Mouse (Mus musculus) liver, embryonic 16.5 days (tissue): ENCODE measurements around the gene Fgb. TPM values are rescaled to one million over a fixed set of nuclear protein-coding genes. Genes with fewer than 3 reads are reported as not detected.

Experiments
- ATAC-seq: fragments of 200-750 bp; cut with Nextera tagmentation; 2 replicates; pipeline ENCODE4 v1.8.0; 2017; ENCODE audit warnings: low read depth, mild to moderate bottlenecking, moderate number of reproducible peaks, moderate library complexity
- H3K27ac ChIP-seq: fragments of 300-500 bp; sonication (generic); 2 replicates; pipeline ENCODE4 v1.5.1; 2014; ENCODE audit warnings: mild to moderate bottlenecking, low read length
- H3K27me3 ChIP-seq: fragments of 300-500 bp; sonication (generic); 2 replicates; pipeline ENCODE4 v1.6.1; 2014; ENCODE audit warnings: low read depth, low read length, mixed read lengths; ENCODE audit not compliant: control insufficient read depth, insufficient read depth
- H3K36me3 ChIP-seq: fragments of 300-500 bp; sonication (generic); 2 replicates; pipeline ENCODE4 v1.6.1; 2014; ENCODE audit warnings: mild to moderate bottlenecking; ENCODE audit not compliant: control insufficient read depth, insufficient read depth
- H3K4me1 ChIP-seq: fragments of 300-500 bp; sonication (generic); 2 replicates; pipeline ENCODE4 v1.6.1; 2014; ENCODE audit warnings: low read depth, low read length, mixed read lengths; ENCODE audit not compliant: control insufficient read depth
- H3K4me2 ChIP-seq: fragments of 300-500 bp; sonication (generic); 2 replicates; pipeline ENCODE4 v1.6.1; 2014; ENCODE audit warnings: low read depth, low read length, mixed read lengths
- H3K4me3 ChIP-seq: fragments of 300-500 bp; sonication (generic); 2 replicates; pipeline ENCODE4 v1.5.1; 2014; ENCODE audit warnings: low read depth, mild to moderate bottlenecking, low read length
- H3K9ac ChIP-seq: fragments of 300-500 bp; sonication (generic); 2 replicates; pipeline ENCODE4 v1.6.1; 2014; ENCODE audit warnings: low read depth, low read length
- H3K9me3 ChIP-seq: fragments of 300-500 bp; sonication (generic); replicated peaks from 2 replicates; pipeline ENCODE4 v1.6.1; 2016; ENCODE audit warnings: low read length; ENCODE audit not compliant: control insufficient read depth
- WGBS: fragments of 180-500 bp; shearing (Covaris S2); extraction: QIAGEN DNeasy Blood & Tissue Kit; methylation state at CpG from one replicate; pipeline ENCODE4 v1.1.7; 2014; ENCODE audit not compliant: insufficient replicate concordance; 5-methylcytosine and 5-hydroxymethylcytosine counted together
- polyA plus RNA-seq: library from polyadenylated mRNA; unstranded; fragments of >200 nt; fragmentation: Nextera tagmentation; extraction: Ambion mirVana; gene quantifications from 2 replicates; pipeline ENCODE4 v1.2.1, GENCODE M21; 2015

Fgb gene
- polyA plus RNA-seq, 1 experiment from 2014 or later, result 880 TPM

DNA sequence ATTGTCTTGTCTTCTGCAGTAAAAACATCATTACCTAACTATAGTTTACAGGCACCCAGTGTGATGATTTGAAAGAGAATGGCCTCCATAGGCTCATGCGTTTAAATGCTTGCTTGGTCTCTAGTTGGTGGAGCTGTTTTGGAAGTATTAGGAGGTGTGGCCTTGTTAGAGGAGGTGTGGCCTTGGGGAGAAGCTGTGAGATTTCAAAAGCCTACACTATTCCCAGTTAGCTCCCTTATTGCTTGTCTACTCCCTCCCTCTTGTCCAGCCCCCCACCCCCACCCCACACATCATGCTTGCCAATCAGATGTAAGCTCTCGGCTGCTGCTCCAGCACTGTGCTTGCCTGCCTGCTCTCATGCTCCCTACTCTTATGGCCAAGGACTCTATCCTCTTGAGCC lies 7.4 kb upstream of the Fgb start:
- Histone ChIP-seq H3K9me3 (no peaks in the 10 kb centered on the region), H3K27ac (no peak overlapping the region), H3K4me2 (no peak overlapping the region), H3K27me3 (no peaks in the 10 kb centered on the region), H3K36me3 (peaks cover 24% of the 10 kb centered on the region), H3K9ac (no peak overlapping the region), H3K4me3 (no peak overlapping the region), H3K4me1 (peaks cover 10% of the 10 kb centered on the region)
- 90% methylated on average over 2 of the region's 2 CpGs for WGBS
- no peak for ATAC-seq

DNA sequence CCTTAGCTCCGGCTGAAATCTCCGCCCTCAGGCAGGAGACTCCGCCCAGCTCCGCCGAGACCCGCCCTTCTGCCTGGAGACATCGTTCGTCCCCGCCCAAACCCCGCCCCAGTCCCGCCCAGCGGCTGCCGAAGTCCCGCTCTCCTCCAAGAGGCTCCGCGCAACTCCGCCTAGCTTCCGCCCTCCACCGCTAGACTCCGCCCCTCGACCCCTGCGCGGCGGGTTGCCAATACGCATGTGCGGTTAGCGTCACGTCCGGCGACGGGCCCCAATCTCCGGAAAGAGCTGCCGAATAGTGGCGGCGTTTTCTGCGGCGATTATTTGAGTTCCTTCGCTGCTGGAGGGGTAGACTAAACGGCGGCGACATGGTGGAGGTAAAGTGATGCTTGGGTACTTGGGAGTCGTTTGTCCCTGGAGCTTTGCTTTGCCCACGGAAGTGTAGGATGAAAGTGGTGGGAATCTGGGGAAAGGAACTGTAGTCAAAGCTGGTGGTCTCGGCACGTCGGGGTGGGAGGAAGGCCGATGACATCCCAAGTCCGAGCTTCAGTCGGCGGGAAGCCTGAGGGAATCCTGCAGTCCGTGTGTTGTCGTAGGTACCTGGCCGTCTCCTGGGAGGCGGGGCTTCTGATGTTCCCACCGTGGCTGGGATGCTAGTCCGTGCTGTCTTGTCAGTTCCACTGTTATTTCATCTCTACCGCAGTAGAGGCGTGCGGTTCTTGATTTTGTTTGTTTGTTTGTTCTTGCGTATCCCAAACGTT lies 5.8 kb upstream of the Fgb start, which contains the start of gene Plrg1:
Gene Plrg1, plus strand, starts transcription at position 242 of the 758 bp plus-strand sequence.
- Histone ChIP-seq H3K4me1 (peaks cover 10% of the 10 kb centered on the region), H3K9me3 (no peaks in the 10 kb centered on the region), H3K9ac (peak within 1 kb of the TSS; percentile 80), H3K27me3 (no peaks in the 10 kb centered on the region), H3K4me3 (peak within 1 kb of the TSS; percentile 91), H3K4me2 (peak within 1 kb of the TSS; percentile 79), H3K36me3 (peaks cover 13% of the 10 kb centered on the region), H3K27ac (peak within 1 kb of the TSS; percentile 69)
- ATAC-seq, result peak; percentile 98
- WGBS, result under 1% methylated on average over 61 of the region's 61 CpGs

GRCm38 (mm10) chr3:83054759-83055158 lies 5.1 kb upstream of the Fgb start:
- 17% methylated on average over 13 of the region's 13 CpGs for WGBS
- Histone ChIP-seq H3K9ac (peak overlapping the region; percentile 51; the same call in 1 of the 2 replicates), H3K9me3 (no peaks in the 10 kb centered on the region), H3K4me2 (peak overlapping the region; percentile 76), H3K27me3 (no peaks in the 10 kb centered on the region), H3K4me1 (peaks cover 10% of the 10 kb centered on the region), H3K4me3 (peak overlapping the region; percentile 91), H3K36me3 (peaks cover 11% of the 10 kb centered on the region), H3K27ac (no peak overlapping the region)
- ATAC-seq, result peak; percentile 1; the same call in 1 of the 2 replicates

- H3K9ac ChIP-seq, result no peak overlapping the region
- no peaks in the 10 kb centered on the region for H3K9me3 ChIP-seq
- peaks cover 2% of the 10 kb centered on the region; the same call in 1 of the 2 replicates for H3K36me3 ChIP-seq
- peak overlapping the region; percentile 46; the same call in 1 of the 2 replicates for H3K4me2 ChIP-seq
- WGBS, result 28% methylated on average over 10 of the region's 10 CpGs
- H3K4me1 ChIP-seq, result peaks cover 10% of the 10 kb centered on the region
- no peak overlapping the region for H3K4me3 ChIP-seq
- no peaks in the 10 kb centered on the region for H3K27me3 ChIP-seq
- no peak for ATAC-seq
- no peak overlapping the region for H3K27ac ChIP-seq
These were observed 4.1 kb upstream of the Fgb start for GRCm38 (mm10) chr3:83053758-83054157.

DNA sequence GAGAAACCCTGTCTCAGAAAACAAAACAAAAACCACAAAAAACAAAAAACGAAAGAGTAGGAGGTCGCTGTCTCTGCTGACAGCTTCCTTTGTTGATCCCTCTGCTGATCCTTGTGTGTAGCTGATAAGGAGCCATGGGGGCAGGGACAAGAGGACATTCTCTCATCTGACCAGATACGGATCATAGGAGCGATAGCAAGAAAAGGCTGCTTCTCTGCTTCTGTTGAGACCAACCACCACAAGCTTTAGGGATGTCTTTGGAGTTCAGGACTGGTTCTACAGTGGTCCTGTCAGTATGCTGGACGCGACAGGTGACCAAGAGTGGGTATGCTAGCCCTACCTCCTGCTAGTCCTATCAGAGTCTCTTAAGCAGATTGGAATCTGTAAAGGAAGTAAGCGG lies 3.5 kb upstream of the Fgb start:
- H3K27ac ChIP-seq, result peak overlapping the region; percentile 37; the same call in 1 of the 2 replicates
- no peaks in the 10 kb centered on the region for H3K9me3 ChIP-seq
- no peaks in the 10 kb centered on the region for H3K27me3 ChIP-seq
- ATAC-seq, result no peak
- H3K36me3 ChIP-seq, result no peaks in the 10 kb centered on the region
- 62% methylated on average over 7 of the region's 7 CpGs for WGBS
- H3K9ac ChIP-seq, result no peak overlapping the region
- no peak overlapping the region for H3K4me3 ChIP-seq
- H3K4me2 ChIP-seq, result no peak overlapping the region
- H3K4me1 ChIP-seq, result peaks cover 10% of the 10 kb centered on the region

DNA sequence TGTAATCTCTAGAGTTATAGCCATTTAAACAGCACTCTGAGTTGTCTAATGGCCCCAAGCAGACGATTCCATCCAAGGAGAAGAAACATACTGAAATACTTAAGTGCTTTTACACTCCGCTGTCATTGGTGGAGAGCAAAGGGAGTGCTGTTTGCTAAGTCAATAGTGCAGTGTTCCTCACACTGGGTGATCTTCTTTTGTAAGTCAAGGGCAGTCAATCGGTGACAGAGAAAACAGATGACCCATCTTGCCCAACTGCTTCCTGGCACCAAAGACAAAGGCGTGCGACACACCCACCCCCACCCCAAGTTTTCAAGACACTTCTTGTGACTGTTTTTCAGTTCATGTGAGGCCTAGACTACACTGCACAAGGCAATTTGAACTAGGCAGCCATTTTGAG lies 2.4 kb upstream of the Fgb start:
- peaks cover 10% of the 10 kb centered on the region for H3K4me1 ChIP-seq
- H3K4me3 ChIP-seq, result no peak overlapping the region
- ATAC-seq, result no peak
- peak overlapping the region; percentile 71 for H3K27ac ChIP-seq
- no peaks in the 10 kb centered on the region for H3K9me3 ChIP-seq
- WGBS, result 67% methylated on average over 5 of the region's 5 CpGs
- H3K36me3 ChIP-seq, result no peaks in the 10 kb centered on the region
- no peaks in the 10 kb centered on the region for H3K27me3 ChIP-seq
- H3K4me2 ChIP-seq, result no peak overlapping the region
- H3K9ac ChIP-seq, result no peak overlapping the region

GRCm38 (mm10) chr3:83050661-83051060 lies 998 bp upstream of the Fgb start:
- no peak overlapping the region for H3K4me2 ChIP-seq
- no peak overlapping the region for H3K4me3 ChIP-seq
- no peak for ATAC-seq
- no peak overlapping the region for H3K9ac ChIP-seq
- H3K9me3 ChIP-seq, result no peaks in the 10 kb centered on the region
- peaks cover 4% of the 10 kb centered on the region; the same call in 1 of the 2 replicates for H3K4me1 ChIP-seq
- no peak overlapping the region for H3K27ac ChIP-seq
- H3K27me3 ChIP-seq, result no peaks in the 10 kb centered on the region
- 56% methylated on average over 5 of the region's 5 CpGs for WGBS
- no peaks in the 10 kb centered on the region for H3K36me3 ChIP-seq

GRCm38 (mm10) chr3:83046649-83047048 lies 3.0 kb downstream of the Fgb start:
- Histone ChIP-seq H3K4me1 (no peaks in the 10 kb centered on the region; the same call in 1 of the 2 replicates), H3K27ac (no peak overlapping the region), H3K4me3 (peak overlapping the region; percentile 8; the same call in 1 of the 2 replicates), H3K9ac (peak overlapping the region; percentile 1; the same call in 1 of the 2 replicates), H3K27me3 (no peaks in the 10 kb centered on the region), H3K36me3 (no peaks in the 10 kb centered on the region), H3K9me3 (no peaks in the 10 kb centered on the region), H3K4me2 (0 out of 2 replicates have a peak overlapping the region, but pooled peaks have one; percentile 13)
- WGBS, result 55% methylated on average over 11 of the region's 11 CpGs
- ATAC-seq, result no peak

DNA sequence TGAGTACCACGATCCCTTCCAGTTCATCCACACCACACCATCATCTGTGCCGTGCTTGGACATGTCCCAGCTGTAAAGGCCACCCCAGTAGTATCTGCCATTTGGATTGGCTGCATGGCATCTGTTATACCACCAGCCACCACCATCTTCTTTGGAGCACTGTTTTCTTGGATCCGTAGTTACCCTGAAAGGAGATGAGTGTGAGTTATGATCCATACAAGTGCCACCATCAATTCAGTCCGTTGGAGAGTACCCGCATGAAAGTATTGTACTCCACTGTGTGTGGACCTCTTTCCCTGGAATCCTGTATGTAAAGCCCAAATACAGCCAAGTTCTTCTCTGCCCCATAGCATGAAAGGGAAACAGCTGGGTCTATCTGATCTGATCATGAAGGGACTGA lies 7.2 kb downstream of the Fgb start:
- Histone ChIP-seq H3K4me1 (no peaks in the 10 kb centered on the region), H3K4me2 (no peak overlapping the region), H3K9me3 (no peaks in the 10 kb centered on the region), H3K4me3 (no peak overlapping the region), H3K27me3 (no peaks in the 10 kb centered on the region), H3K36me3 (no peaks in the 10 kb centered on the region), H3K27ac (no peak overlapping the region), H3K9ac (no peak overlapping the region)
- ATAC-seq, result no peak
- WGBS, result 67% methylated on average over 5 of the region's 5 CpGs
